Mouse (Mus musculus): Measurements from ENCODE around the gene Alg5. TPM values are rescaled to one million over a fixed set of nuclear protein-coding genes. Genes with fewer than 3 reads are reported as not detected.

Alg5 gene
- polyA plus RNA-seq, 1 experiment from 2014 or later = 45.1 TPM

DNA sequence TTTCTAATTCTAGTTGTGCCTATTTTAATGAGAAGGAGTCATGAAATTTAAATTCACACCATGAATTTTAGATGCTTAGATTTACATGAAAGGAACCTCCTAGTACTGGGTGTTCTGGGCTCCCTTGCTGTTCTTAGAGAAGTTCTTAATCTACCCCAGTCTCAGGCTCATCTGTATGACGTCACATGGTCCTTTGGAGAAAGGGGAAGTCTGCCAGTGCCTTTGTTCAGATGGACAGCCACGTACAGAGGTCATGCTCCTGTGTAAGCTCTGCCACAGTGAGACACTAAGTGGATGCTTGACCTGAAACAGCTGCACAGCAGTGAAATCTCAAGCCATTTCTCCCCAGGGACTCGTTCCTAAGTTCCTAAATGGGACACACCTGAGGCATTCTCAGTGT lies 16.4 kb upstream of the Alg5 start:
- peaks cover 75% of the 10 kb centered on the region for H3K36me3 ChIP-seq
- 58% methylated on average over 3 of the region's 3 CpGs for WGBS

DNA sequence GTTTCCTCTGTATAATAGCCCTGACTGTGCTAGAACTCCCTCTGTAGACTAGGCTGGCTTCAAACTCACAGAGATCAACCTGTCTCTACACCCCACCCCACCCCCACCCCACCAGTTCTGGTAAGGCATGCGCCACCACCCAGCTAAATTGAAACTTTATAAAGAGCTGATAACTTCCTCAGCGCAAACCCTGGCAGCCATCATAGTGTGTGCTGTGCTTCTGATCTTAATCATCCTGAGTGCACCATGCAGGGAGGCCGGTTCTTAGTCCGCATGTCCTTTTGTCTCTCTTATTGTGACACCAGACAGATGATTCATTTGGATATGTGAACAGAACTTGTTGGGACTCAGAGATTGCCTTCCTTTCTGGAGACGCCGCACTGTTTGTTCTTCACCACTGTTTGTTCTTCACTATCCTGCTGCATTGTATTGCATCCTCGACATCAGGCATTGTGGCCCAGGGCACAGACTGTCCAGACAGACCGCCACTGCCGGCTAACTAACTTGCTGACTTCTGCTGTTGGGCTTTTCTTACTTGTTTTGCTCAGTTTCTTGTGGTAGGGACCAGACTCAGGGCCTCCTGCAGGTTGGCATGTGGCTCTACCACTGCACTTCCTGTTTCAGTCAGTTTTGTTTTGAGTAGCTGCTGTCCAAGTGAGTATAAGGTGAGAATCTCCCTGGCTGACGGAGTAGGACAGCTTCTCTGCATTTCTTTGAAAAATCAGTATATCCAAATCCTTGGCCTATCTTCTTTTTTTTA lies 11.4 kb upstream of the Alg5 start:
- Histone ChIP-seq H3K27ac (no peak overlapping the region), H3K4me1 (no peaks in the 10 kb centered on the region), H3K4me2 (replicated peaks) (no peak overlapping the region), H3K9ac (no peak overlapping the region), H3K9me3 (no peaks in the 10 kb centered on the region), H3K4me3 (no peak overlapping the region), H3K36me3 (peaks cover 65% of the 10 kb centered on the region), H3K27me3 (no peaks in the 10 kb centered on the region)
- ATAC-seq (ENCODE audit: insufficient number of reproducible peaks, insufficient read depth, low FRiP score, low TSS enrichment) = no peak
- 91% methylated on average over 10 of the region's 10 CpGs for WGBS

More for the DNA sequence above, 16.4 kb upstream of the Alg5 start:
- no peak overlapping the region for H3K4me2 ChIP-seq (replicated peaks)
- H3K4me1 ChIP-seq = no peaks in the 10 kb centered on the region
- H3K27me3 ChIP-seq = no peaks in the 10 kb centered on the region
- no peak overlapping the region for H3K9ac ChIP-seq
- no peaks in the 10 kb centered on the region for H3K9me3 ChIP-seq
- ATAC-seq (ENCODE audit: insufficient number of reproducible peaks, insufficient read depth, low FRiP score, low TSS enrichment) = no peak
- H3K4me3 ChIP-seq = no peak overlapping the region
- H3K27ac ChIP-seq = no peak overlapping the region

DNA sequence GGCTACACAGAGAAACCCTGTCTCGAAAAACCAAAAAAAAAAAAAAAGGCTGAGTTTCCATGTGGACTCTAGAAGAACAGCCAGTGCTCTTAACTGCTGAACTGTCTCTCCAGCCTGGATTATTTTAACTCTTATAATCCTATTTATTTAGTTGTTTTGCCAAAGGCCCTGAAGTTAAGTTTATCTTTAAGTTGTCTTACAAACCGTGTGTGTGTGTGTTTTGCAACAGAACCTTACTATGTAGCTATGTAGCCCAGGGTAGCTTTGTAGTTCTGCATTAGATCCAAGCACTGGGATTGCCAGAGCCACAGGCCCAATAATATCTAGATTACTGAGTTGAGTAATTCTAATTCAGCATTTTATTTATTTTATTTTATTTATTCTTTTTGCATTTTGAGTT lies 10.0 kb upstream of the Alg5 start:
- no peak for ATAC-seq (ENCODE audit: insufficient number of reproducible peaks, insufficient read depth, low FRiP score, low TSS enrichment)
- Histone ChIP-seq H3K9me3 (no peaks in the 10 kb centered on the region), H3K4me1 (no peaks in the 10 kb centered on the region), H3K4me2 (replicated peaks) (no peak overlapping the region), H3K36me3 (peaks cover 77% of the 10 kb centered on the region), H3K27me3 (no peaks in the 10 kb centered on the region), H3K4me3 (no peak overlapping the region), H3K27ac (no peak overlapping the region), H3K9ac (no peak overlapping the region)
- WGBS = 81% methylated on average over 2 of the region's 2 CpGs

DNA sequence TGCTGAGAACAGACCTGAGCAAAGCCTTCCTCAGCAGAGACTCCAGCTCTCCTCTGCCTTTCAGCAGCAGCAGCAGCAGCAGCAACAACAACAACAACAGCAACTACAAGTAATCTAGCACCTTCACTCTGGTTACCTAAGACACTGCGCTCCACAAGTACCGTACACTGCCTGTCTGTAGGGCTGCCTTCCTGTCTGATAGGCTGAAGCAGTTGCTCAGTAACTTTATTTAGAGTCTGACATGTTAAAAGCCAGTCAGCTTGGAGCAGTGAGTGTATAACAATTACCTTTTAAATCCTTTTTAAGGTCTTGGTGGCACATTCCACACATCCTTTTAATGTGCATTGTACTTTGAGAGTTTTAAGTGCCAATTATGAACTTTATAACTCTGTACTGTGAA lies 7.8 kb upstream of the Alg5 start:
- no peaks in the 10 kb centered on the region for H3K27me3 ChIP-seq
- H3K9me3 ChIP-seq = no peaks in the 10 kb centered on the region
- H3K4me3 ChIP-seq = no peak overlapping the region
- H3K27ac ChIP-seq = no peak overlapping the region
- no peak for ATAC-seq (ENCODE audit: insufficient number of reproducible peaks, insufficient read depth, low FRiP score, low TSS enrichment)
- H3K4me2 ChIP-seq (replicated peaks) = no peak overlapping the region
- no peaks in the 10 kb centered on the region for H3K4me1 ChIP-seq
- WGBS = 96% methylated on average over 2 of the region's 2 CpGs
- H3K36me3 ChIP-seq = peaks cover 76% of the 10 kb centered on the region
- no peak overlapping the region for H3K9ac ChIP-seq

DNA sequence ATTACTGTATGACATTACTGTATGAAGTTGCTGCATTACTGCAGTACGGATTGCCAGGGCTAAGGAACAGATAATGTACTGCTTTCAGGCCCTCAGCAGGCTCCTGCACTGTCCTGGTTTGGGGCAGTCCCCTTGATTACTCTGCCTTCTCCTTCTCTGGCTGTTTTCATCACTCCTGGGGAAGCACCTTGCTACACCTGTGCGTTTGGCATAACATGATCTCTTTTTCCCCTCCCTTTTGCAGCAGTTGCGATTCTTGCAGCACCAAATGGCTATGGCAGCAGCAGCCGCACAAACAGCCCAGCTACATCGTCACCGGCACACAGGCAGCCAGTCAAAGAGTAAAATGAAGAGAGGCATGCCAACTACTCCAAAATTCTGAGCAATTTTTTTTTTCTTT lies 7.2 kb upstream of the Alg5 start:
- H3K27me3 ChIP-seq = no peaks in the 10 kb centered on the region
- no peak overlapping the region for H3K4me3 ChIP-seq
- peaks cover 74% of the 10 kb centered on the region for H3K36me3 ChIP-seq
- no peak for ATAC-seq (ENCODE audit: insufficient number of reproducible peaks, insufficient read depth, low FRiP score, low TSS enrichment)
- H3K4me1 ChIP-seq = no peaks in the 10 kb centered on the region
- H3K4me2 ChIP-seq (replicated peaks) = no peak overlapping the region
- no peak overlapping the region for H3K9ac ChIP-seq
- no peak overlapping the region for H3K27ac ChIP-seq
- 91% methylated on average over 6 of the region's 6 CpGs for WGBS
- H3K9me3 ChIP-seq = no peaks in the 10 kb centered on the region

DNA sequence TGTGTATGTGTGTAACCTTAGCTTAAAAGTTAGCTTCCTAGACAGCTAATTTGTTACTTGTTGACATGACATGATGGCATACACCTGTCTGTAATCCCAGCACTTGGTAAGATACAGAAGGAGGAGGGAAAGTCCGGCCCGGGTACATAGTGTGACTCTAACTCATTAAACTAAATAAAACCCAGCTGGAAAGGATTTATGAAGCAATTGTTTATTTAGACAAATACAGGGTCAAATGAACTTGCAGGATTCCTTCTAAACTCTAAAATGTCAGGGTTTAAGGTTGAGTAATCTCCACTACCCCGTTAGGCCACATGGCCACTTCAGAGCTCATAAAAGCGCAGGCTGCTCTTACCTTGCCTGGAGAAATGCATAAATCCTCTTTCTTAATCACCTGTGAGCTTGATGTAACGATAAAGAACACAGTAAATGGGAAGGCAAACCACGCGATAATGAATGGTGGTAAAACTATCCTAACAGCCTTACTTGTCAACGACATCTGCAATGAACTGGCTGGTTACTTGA lies 3.7 kb upstream of the Alg5 start:
- Histone ChIP-seq H3K9ac (no peak overlapping the region), H3K27ac (no peak overlapping the region), H3K4me2 (replicated peaks) (no peak overlapping the region), H3K4me1 (0 out of 2 replicates have a peak, but pooled peaks cover 3% of the 10 kb centered on the region), H3K36me3 (peaks cover 57% of the 10 kb centered on the region), H3K9me3 (no peaks in the 10 kb centered on the region), H3K27me3 (no peaks in the 10 kb centered on the region), H3K4me3 (no peak overlapping the region)
- ATAC-seq (ENCODE audit: insufficient number of reproducible peaks, insufficient read depth, low FRiP score, low TSS enrichment) = no peak
- WGBS = 76% methylated on average over 8 of the region's 8 CpGs

DNA sequence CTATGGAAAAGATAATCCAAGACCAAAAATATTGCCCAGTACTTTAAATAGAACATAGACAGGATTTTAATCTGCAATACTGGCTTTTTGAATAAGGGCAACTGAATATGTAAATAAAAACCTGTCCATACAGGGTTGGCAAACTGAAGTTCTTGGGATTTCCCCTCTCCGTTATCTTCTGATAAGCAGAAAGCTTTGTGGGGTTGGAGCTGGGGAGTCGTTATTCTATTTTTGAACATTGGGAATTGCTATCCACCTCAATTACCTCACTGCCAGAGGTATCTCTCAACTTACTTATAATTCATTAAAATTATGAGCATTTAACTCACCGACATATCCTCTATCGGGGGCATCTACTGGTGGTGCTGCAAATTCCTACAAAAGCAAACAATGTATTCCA lies 3.0 kb upstream of the Alg5 start:
- H3K36me3 ChIP-seq = peaks cover 51% of the 10 kb centered on the region

DNA sequence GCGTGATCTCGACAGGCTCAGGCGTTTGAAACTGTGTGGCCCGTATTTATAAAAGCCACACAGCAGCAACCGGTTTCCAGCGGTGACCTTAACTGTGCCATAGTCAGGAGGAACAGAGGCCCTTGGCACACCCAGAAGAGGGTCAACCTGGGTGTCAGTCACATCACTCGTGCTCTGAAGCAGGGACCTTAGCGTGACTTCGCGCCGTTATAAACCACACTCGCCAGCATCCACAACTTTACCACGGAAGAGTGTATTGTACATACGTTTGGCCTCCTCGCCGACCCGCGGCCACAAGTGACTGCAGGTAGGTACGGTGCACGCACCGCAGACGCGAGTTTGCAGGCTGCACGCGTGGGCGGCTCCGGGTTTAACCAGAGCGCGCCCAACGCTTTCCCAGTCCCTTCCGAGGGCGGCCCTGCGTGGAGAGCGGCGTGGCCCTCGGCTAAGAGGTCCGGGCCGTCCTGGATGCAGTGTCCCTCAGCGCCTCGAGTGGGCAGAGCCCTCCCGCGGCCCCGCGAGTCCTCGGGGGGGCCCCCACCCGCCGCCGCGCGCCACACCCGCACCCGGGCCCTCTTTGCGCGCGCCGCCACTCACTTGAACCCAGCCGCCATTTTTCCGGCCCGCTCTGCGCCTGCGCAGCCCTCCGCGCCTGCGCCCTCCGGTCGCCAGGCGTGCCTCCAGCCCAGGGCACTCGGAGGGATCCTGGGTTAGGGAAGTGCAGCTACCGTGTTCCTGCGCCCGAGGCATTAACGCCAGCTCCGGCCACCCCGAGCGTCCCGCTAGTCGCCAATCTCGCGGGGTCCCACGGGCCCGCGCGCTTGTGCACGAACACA lies 710 bp upstream of the Alg5 start:
- Histone ChIP-seq H3K4me1 (0 out of 2 replicates have a peak, but pooled peaks cover 3% of the 10 kb centered on the region), H3K9me3 (no peaks in the 10 kb centered on the region), H3K27ac (peak overlapping the region; percentile 99), H3K9ac (peak overlapping the region; percentile 85), H3K4me3 (peak overlapping the region; percentile 69), H3K27me3 (no peaks in the 10 kb centered on the region), H3K36me3 (peaks cover 33% of the 10 kb centered on the region), H3K4me2 (replicated peaks) (peak overlapping the region; percentile 81)
- ATAC-seq (ENCODE audit: insufficient number of reproducible peaks, insufficient read depth, low FRiP score, low TSS enrichment) = peak; percentile 92
- 1% methylated on average over 83 of the region's 84 CpGs for WGBS

More for the DNA sequence above, 3.0 kb upstream of the Alg5 start:
- Histone ChIP-seq H3K27me3 (no peaks in the 10 kb centered on the region), H3K4me1 (0 out of 2 replicates have a peak, but pooled peaks cover 3% of the 10 kb centered on the region), H3K4me2 (replicated peaks) (no peak overlapping the region), H3K27ac (no peak overlapping the region), H3K9me3 (no peaks in the 10 kb centered on the region), H3K4me3 (no peak overlapping the region), H3K9ac (no peak overlapping the region)
- 95% methylated on average over 4 of the region's 4 CpGs for WGBS
- no peak for ATAC-seq (ENCODE audit: insufficient number of reproducible peaks, insufficient read depth, low FRiP score, low TSS enrichment)

DNA sequence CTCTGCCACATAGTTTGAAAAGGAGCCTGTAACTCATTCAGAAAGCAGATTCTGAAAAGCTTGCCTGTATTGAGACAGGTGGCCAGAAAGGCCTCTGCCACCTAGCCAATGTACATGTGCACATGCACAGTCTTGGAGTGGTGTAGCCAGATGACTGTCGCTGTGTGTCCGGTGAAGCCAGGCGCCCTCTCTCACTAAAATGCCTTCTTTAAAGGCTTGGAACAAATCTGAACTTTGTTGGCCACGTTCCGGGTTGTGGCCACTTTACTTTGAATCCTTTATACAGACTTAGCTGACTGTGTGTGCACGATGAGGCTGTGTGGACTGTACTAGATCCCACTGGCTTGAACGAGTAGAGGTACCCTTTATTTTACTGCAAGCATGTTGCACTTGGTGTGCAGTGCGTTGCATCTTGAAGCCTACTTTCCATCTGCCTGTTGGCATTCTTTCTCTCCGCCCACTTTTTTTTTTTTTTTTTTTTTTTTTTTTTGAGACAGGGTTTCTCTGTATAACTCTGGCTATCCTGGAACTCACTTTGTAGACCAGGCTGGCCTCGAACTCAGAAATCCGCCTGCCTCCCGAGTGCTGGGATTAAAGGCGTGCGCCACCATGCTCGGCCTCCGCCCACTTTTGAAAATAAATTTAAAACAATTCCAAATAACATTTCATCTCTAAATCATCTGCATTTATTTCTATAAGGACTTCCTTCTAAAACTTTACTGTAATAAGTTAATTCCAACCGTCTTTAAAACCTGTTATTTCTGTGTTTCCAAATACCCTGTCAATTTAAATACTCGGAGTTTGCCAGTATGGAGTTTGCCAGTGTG lies 975 bp downstream of the Alg5 start:
- no peak for ATAC-seq (ENCODE audit: insufficient number of reproducible peaks, insufficient read depth, low FRiP score, low TSS enrichment)
- peaks cover 30% of the 10 kb centered on the region for H3K36me3 ChIP-seq
- no peaks in the 10 kb centered on the region for H3K27me3 ChIP-seq
- H3K4me3 ChIP-seq = peak overlapping the region; percentile 69
- peak overlapping the region; percentile 85 for H3K9ac ChIP-seq
- 56% methylated on average over 18 of the region's 18 CpGs for WGBS
- H3K27ac ChIP-seq = peak overlapping the region; percentile 99
- H3K9me3 ChIP-seq = no peaks in the 10 kb centered on the region
- 0 out of 2 replicates have a peak, but pooled peaks cover 3% of the 10 kb centered on the region for H3K4me1 ChIP-seq
- H3K4me2 ChIP-seq (replicated peaks) = peak overlapping the region; percentile 81

DNA sequence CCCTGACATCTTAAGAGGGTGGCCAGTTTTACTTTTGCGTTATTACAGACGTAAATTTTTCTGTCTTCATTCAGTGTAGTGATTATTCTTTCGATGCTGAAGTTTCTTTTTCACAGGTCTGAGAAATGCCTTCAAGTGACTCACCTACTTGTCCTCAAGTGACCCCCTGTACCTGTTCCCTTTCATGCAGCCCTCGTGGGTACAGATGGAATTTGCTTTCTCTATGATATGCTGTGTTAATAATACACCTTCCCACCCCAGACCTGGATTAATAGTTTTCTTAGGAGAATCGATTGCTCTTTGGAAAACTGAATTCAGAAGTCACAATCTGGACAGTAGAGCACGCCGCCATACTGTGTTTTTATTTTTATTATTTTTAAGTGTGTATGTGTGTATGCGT lies 2.0 kb downstream of the Alg5 start:
- Histone ChIP-seq H3K27ac (no peak overlapping the region), H3K4me2 (replicated peaks) (no peak overlapping the region), H3K4me1 (0 out of 2 replicates have a peak, but pooled peaks cover 3% of the 10 kb centered on the region), H3K9ac (no peak overlapping the region), H3K36me3 (peaks cover 33% of the 10 kb centered on the region), H3K4me3 (no peak overlapping the region), H3K9me3 (no peaks in the 10 kb centered on the region), H3K27me3 (no peaks in the 10 kb centered on the region)
- no peak for ATAC-seq (ENCODE audit: insufficient number of reproducible peaks, insufficient read depth, low FRiP score, low TSS enrichment)
- WGBS = 96% methylated on average over 8 of the region's 8 CpGs

DNA sequence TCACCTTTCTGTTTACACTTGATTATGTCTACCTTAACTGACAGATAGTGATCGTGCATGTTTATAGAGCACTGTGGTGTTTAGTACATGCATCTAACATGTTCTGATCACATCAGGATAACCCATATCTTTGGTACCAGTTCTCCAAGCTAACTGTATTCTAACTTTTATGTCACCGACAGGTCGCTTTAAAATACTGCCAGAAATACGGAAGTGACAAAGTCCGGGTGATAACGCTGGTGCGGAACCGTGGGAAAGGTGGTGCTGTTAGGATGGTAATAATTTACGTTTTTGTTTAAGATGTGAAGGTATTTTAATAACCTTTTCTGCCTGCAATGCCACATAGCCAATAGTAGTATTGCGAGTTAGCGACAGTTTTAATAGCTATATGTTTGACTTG lies 6.6 kb downstream of the Alg5 start:
- H3K36me3 ChIP-seq = peaks cover 72% of the 10 kb centered on the region
- H3K4me2 ChIP-seq (replicated peaks) = no peak overlapping the region
- no peaks in the 10 kb centered on the region for H3K27me3 ChIP-seq
- no peak for ATAC-seq (ENCODE audit: insufficient number of reproducible peaks, insufficient read depth, low FRiP score, low TSS enrichment)
- H3K4me1 ChIP-seq = no peaks in the 10 kb centered on the region
- no peak overlapping the region for H3K4me3 ChIP-seq
- H3K27ac ChIP-seq = no peak overlapping the region
- H3K9ac ChIP-seq = no peak overlapping the region
- no peaks in the 10 kb centered on the region for H3K9me3 ChIP-seq
- whole genome bisulfite sequencing = 97% methylated on average over 11 of the region's 11 CpGs
